Mouse (Mus musculus): ENCODE results near the gene Gnl2. TPM values are rescaled to one million over a fixed set of nuclear protein-coding genes. Genes with fewer than 3 reads are reported as not detected.

Gnl2 gene
- polyA plus RNA-seq, 1 experiment from 2014 or later: 72.5 TPM

DNA sequence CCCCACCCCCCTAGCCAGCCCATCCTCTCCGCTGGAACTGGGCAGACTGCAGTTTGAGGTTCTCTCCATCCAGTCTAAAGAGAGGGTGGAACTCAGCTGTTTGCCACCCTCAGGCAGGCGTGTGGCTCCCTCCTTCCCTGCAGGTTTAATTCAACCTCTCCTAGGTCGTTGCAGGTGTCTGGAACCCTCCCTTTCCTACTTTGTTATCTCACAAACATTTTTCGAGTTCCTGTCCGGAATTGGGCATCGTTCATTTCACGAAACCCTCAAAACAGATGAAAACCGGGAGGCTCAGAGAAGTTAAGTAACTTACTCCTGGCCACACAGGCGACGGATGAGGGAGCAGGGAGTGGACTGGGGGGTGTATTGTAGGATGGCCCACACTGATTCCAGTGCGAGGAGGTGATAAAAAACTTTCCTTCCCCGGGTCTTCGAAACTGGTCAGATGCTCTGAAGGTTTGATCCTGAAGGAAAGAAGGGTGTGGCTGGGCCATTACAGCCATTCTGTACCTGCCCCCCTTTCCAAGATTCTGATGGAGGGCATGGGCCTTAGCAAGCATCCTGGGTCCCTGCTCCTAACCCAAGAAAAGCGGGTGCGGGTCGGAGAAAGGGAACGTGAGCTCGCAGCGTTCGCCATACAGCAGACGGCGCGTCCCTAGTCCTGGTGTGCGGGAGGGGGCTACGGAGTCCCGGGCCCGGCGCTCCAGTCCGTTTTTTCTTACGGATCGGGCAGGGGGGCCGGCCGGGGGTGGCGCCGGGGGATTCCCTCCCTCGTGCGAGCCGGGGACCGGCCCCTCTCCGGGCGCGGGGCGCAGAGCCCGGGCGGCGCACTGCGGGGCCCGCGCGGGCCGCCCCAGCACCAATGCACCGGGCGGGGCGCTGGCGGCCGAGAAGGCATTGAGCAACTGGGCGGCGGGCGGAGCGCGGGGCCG is 30.4 kb upstream of the Gnl2 start, which contains the start of gene Rspo1:
Gene Rspo1 (plus strand): TSS at position 760 of the 932 bp plus-strand sequence.
- peak within 1 kb of the TSS; percentile 44 for H3K4me3 ChIP-seq
- no peak within 1 kb of the TSS; the same call in 1 of the 2 replicates for H3K9ac ChIP-seq
- ATAC-seq: no peak
- WGBS (ENCODE audit: insufficient replicate concordance): 3% methylated on average over 38 of the region's 62 CpGs
- H3K27ac ChIP-seq: no peak within 1 kb of the TSS
- H3K36me3 ChIP-seq: no peaks in the 10 kb centered on the region
- peaks cover 17% of the 10 kb centered on the region; the same call in 1 of the 2 replicates for H3K4me1 ChIP-seq
- peaks cover 100% of the 10 kb centered on the region for H3K27me3 ChIP-seq (replicated peaks)
- H3K4me2 ChIP-seq: peak within 1 kb of the TSS; percentile 56
- no peaks in the 10 kb centered on the region for H3K9me3 ChIP-seq (replicated peaks)

GRCm38 (mm10) chr4:124986739-124987710 is 29.4 kb upstream of the Gnl2 start:
- no peaks in the 10 kb centered on the region for H3K9me3 ChIP-seq (replicated peaks)
- no peak overlapping the region for H3K27ac ChIP-seq
- 7% methylated on average over 49 of the region's 51 CpGs for WGBS (ENCODE audit: insufficient replicate concordance)
- H3K4me1 ChIP-seq: peaks cover 20% of the 10 kb centered on the region; the same call in 1 of the 2 replicates
- peaks cover 99% of the 10 kb centered on the region for H3K27me3 ChIP-seq (replicated peaks)
- H3K9ac ChIP-seq: no peak overlapping the region
- H3K36me3 ChIP-seq: no peaks in the 10 kb centered on the region
- H3K4me3 ChIP-seq: peak overlapping the region; percentile 44
- no peak for ATAC-seq
- H3K4me2 ChIP-seq: peak overlapping the region; percentile 56

DNA sequence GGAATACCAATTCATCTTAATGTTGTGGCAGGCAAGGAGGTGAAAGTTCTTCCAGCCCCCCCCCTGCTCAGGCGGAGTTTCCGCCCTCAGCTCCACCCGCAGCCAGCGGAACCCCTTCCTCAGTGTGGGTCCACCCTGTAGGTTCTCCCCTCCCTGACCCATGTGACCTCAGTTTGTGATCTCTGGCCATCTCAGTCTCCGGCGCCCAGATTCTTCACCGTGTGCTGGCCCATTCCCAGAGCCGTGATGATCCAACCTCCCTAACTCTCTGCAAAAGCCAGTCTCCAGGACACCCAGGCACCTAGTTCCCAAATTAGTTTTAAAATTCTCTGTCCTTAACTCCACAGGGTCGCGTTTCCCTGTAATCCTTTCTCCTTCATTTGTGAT is 28.7 kb upstream of the Gnl2 start:
- no peak for ATAC-seq
- Histone ChIP-seq H3K36me3 (no peaks in the 10 kb centered on the region), H3K9ac (no peak overlapping the region), H3K9me3 (replicated peaks) (no peaks in the 10 kb centered on the region), H3K4me3 (no peak overlapping the region), H3K4me1 (peaks cover 20% of the 10 kb centered on the region; the same call in 1 of the 2 replicates), H3K4me2 (no peak overlapping the region), H3K27ac (no peak overlapping the region), H3K27me3 (replicated peaks) (peaks cover 94% of the 10 kb centered on the region)
- 15% methylated on average over 10 of the region's 10 CpGs for WGBS (ENCODE audit: insufficient replicate concordance)

GRCm38 (mm10) chr4:124988382-124988781 is 28.0 kb upstream of the Gnl2 start:
- ATAC-seq: no peak
- H3K4me3 ChIP-seq: no peak overlapping the region

GRCm38 (mm10) chr4:124989787-124990253 is 26.6 kb upstream of the Gnl2 start:
- Histone ChIP-seq H3K36me3 (no peaks in the 10 kb centered on the region), H3K9ac (no peak overlapping the region), H3K9me3 (replicated peaks) (no peaks in the 10 kb centered on the region), H3K4me3 (no peak overlapping the region), H3K27me3 (replicated peaks) (peaks cover 88% of the 10 kb centered on the region), H3K4me2 (peak overlapping the region; percentile 26), H3K4me1 (peaks cover 20% of the 10 kb centered on the region; the same call in 1 of the 2 replicates), H3K27ac (no peak overlapping the region)
- 10% methylated on average over 20 of the region's 20 CpGs for WGBS (ENCODE audit: insufficient replicate concordance)
- ATAC-seq: no peak

More at GRCm38 (mm10) chr4:124988382-124988781, 28.0 kb upstream of the Gnl2 start:
- H3K4me1 ChIP-seq: peaks cover 20% of the 10 kb centered on the region; the same call in 1 of the 2 replicates
- H3K27me3 ChIP-seq (replicated peaks): peaks cover 94% of the 10 kb centered on the region
- H3K36me3 ChIP-seq: no peaks in the 10 kb centered on the region
- no peak overlapping the region for H3K27ac ChIP-seq
- no peak overlapping the region for H3K9ac ChIP-seq
- H3K9me3 ChIP-seq (replicated peaks): no peaks in the 10 kb centered on the region
- H3K4me2 ChIP-seq: no peak overlapping the region
- WGBS (ENCODE audit: insufficient replicate concordance): 14% methylated on average over 9 of the region's 9 CpGs

DNA sequence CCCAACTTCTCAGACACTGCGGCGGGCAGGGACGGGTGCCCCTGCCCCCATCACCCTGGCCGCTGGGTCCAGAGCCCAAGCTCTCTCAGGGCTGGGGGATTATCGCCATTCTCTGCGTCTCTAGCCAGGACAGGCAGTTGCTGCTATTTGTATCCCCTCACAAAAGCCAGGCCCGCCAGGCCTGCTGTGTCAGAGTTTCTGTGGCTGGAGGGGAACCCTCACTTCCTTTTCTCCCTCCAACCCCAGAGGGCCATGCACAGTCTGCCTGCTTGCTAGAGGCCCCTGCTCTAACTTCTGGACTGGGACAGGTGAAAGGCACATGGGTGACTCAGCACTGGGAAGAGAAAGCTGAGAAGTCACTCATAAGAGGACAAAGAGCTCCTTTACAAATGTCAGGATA is 26.1 kb upstream of the Gnl2 start:
- Histone ChIP-seq H3K27me3 (replicated peaks) (peaks cover 84% of the 10 kb centered on the region), H3K4me1 (peaks cover 20% of the 10 kb centered on the region; the same call in 1 of the 2 replicates), H3K36me3 (no peaks in the 10 kb centered on the region), H3K9me3 (replicated peaks) (no peaks in the 10 kb centered on the region), H3K9ac (no peak overlapping the region), H3K4me3 (no peak overlapping the region), H3K27ac (no peak overlapping the region), H3K4me2 (peak overlapping the region; percentile 26)
- whole genome bisulfite sequencing (ENCODE audit: insufficient replicate concordance): 5% methylated on average over 7 of the region's 7 CpGs
- ATAC-seq: no peak

- H3K4me1 ChIP-seq: peaks cover 4% of the 10 kb centered on the region
- WGBS (ENCODE audit: insufficient replicate concordance): 57% methylated on average over 10 of the region's 10 CpGs
- no peaks in the 10 kb centered on the region for H3K9me3 ChIP-seq (replicated peaks)
- H3K27ac ChIP-seq: no peak overlapping the region
- H3K27me3 ChIP-seq (replicated peaks): peaks cover 36% of the 10 kb centered on the region
- H3K36me3 ChIP-seq: no peaks in the 10 kb centered on the region
- no peak overlapping the region for H3K4me2 ChIP-seq
- no peak overlapping the region for H3K4me3 ChIP-seq
- H3K9ac ChIP-seq: no peak overlapping the region
- 0 out of 2 replicates have a peak, but pooled peaks have one; percentile 44 for ATAC-seq
These were observed 18.8 kb upstream of the Gnl2 start for GRCm38 (mm10) chr4:124997479-124998147.

GRCm38 (mm10) chr4:124999548-124999947 is 16.8 kb upstream of the Gnl2 start:
- H3K27ac ChIP-seq: no peak overlapping the region
- WGBS (ENCODE audit: insufficient replicate concordance): 74% methylated on average over 3 of the region's 3 CpGs
- H3K9me3 ChIP-seq (replicated peaks): no peaks in the 10 kb centered on the region
- no peak overlapping the region for H3K9ac ChIP-seq
- no peak for ATAC-seq
- H3K36me3 ChIP-seq: no peaks in the 10 kb centered on the region
- H3K4me3 ChIP-seq: no peak overlapping the region
- H3K4me1 ChIP-seq: peaks cover 8% of the 10 kb centered on the region
- H3K4me2 ChIP-seq: no peak overlapping the region
- H3K27me3 ChIP-seq (replicated peaks): peaks cover 35% of the 10 kb centered on the region

GRCm38 (mm10) chr4:125002978-125003377 is 13.4 kb upstream of the Gnl2 start:
- H3K9me3 ChIP-seq (replicated peaks): no peaks in the 10 kb centered on the region
- no peak overlapping the region for H3K9ac ChIP-seq
- no peak overlapping the region for H3K27ac ChIP-seq
- H3K4me2 ChIP-seq: no peak overlapping the region
- no peak for ATAC-seq
- H3K36me3 ChIP-seq: no peaks in the 10 kb centered on the region
- H3K4me3 ChIP-seq: no peak overlapping the region
- H3K4me1 ChIP-seq: 0 out of 2 replicates have a peak, but pooled peaks cover 4% of the 10 kb centered on the region
- WGBS (ENCODE audit: insufficient replicate concordance): 32% methylated on average over 8 of the region's 8 CpGs
- H3K27me3 ChIP-seq (replicated peaks): peaks cover 64% of the 10 kb centered on the region

DNA sequence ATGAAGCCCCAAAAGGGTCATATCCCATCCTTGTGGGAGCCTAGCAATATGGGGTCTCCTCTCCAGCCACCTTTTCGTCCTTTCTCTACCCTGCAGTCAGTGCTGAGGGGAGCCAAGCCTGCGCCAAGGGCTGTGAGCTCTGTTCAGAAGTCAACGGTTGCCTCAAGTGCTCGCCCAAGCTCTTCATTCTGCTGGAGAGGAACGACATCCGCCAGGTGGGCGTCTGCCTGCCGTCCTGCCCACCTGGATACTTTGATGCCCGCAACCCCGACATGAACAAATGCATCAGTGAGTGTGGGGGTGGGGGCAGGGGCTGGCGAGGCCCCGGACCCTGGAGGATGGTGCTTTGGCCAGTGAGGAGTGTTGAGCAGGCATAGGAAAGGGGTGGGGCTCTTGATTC is 11.5 kb upstream of the Gnl2 start:
- H3K36me3 ChIP-seq: no peaks in the 10 kb centered on the region
- H3K4me1 ChIP-seq: 0 out of 2 replicates have a peak, but pooled peaks cover 4% of the 10 kb centered on the region
- H3K4me2 ChIP-seq: no peak overlapping the region
- peaks cover 70% of the 10 kb centered on the region for H3K27me3 ChIP-seq (replicated peaks)
- no peak overlapping the region for H3K27ac ChIP-seq
- no peak for ATAC-seq
- H3K9me3 ChIP-seq (replicated peaks): no peaks in the 10 kb centered on the region
- H3K4me3 ChIP-seq: no peak overlapping the region
- 37% methylated on average over 12 of the region's 12 CpGs for WGBS (ENCODE audit: insufficient replicate concordance)
- no peak overlapping the region for H3K9ac ChIP-seq

GRCm38 (mm10) chr4:125007460-125007859 is 8.9 kb upstream of the Gnl2 start:
- 0 out of 2 replicates have a peak, but pooled peaks cover 4% of the 10 kb centered on the region for H3K4me1 ChIP-seq

More at GRCm38 (mm10) chr4:125007460-125007859, 8.9 kb upstream of the Gnl2 start:
- no peak for ATAC-seq
- WGBS (ENCODE audit: insufficient replicate concordance): 25% methylated on average over 15 of the region's 15 CpGs
- Histone ChIP-seq H3K9me3 (replicated peaks) (no peaks in the 10 kb centered on the region), H3K4me3 (no peak overlapping the region), H3K36me3 (no peaks in the 10 kb centered on the region), H3K4me2 (peak overlapping the region; percentile 32), H3K27me3 (replicated peaks) (peaks cover 89% of the 10 kb centered on the region), H3K27ac (no peak overlapping the region), H3K9ac (no peak overlapping the region)

All from liver, embryonic 12.5 days (tissue).